Mouse (Mus musculus) Patski (cell line): ENCODE measurements around the gene Pcp4l1. TPM values are rescaled to one million over a fixed set of nuclear protein-coding genes. Genes with fewer than 3 reads are reported as not detected.
A peak's percentile ranks its signal among the peaks of the same experiment; 100 is the strongest.

Experiments
- ATAC-seq: fragments of 100-300 bp; one replicate; pipeline ENCODE4 v1.8.0; 2021
- CTCF ChIA-PET: fragments of 350-600 bp; sonication (Branson Sonifier 250); formaldehyde crosslinking; loops from one replicate; lab custom pipeline; 2022; ENCODE audit warnings: inconsistent platforms; lab: Charles Lee
- POLR2A ChIA-PET: fragments of 350-600 bp; sonication (Branson Sonifier 250); formaldehyde crosslinking; loops from one replicate; lab custom pipeline; 2022; ENCODE audit warnings: antibody characterized with exemption, inconsistent platforms; lab: Charles Lee
- DNase-seq: peaks from one replicate; pipeline ENCODE4 v3.0.0-alpha.2; 2011; ENCODE audit warnings: low read depth, low spot score
- H3K27me3 ChIP-seq: fragments of 371-371 bp; one replicate; pipeline ENCODE4 v1.5.1; 2021
- CTCF ChIP-seq: fragments of 100-300 bp; IDR thresholded peaks from one replicate; pipeline ENCODE4 v1.5.1; 2021
- in situ Hi-C: fragments of 300-500 bp; cut with MboI; formaldehyde crosslinking; loops from 3 replicates; pipeline ENCODE4 v1.11.1; 2018; ENCODE audit warnings: low pct_unique_long_range_greater_than_20kb, mixed read lengths
- polyA plus RNA-seq: library from polyadenylated mRNA; unstranded; gene quantifications from one replicate; pipeline ENCODE4 v1.2.3, GENCODE M21; 2021

The Pcp4l1 gene
- polyA plus RNA-seq, 1 experiment from 2014 or later, result 0.08 TPM

- ATAC-seq, result no peak
- no peak for TF ChIP-seq CTCF
- POLR2A ChIA-PET, result interaction anchor here (1.1 kb wide), 1 partner anchor 14 kb away, joined by 3 read pairs; no protein-coding TSS in a partner anchor
- DNase-seq, result no peak
- H3K27me3 ChIP-seq, result no peaks in the 10 kb centered on the region
- CTCF ChIA-PET, result interaction anchor here (1.1 to 10.6 kb wide), 3 partner anchors 10 to 16 kb away, joined by 3 to 97 read pairs (median 3); partner anchors contain the start of genes Pcp4l1 and Tomm40l
- in situ Hi-C loops, result no loop called here
These were observed 9.8 kb upstream of the Pcp4l1 start for GRCm38 (mm10) chr1:171205704-171206493.

- POLR2A ChIA-PET, result no interaction called here
- in situ Hi-C loops, result no loop called here
These were observed 8.2 kb upstream of the Pcp4l1 start for GRCm38 (mm10) chr1:171204249-171204644.

GRCm38 (mm10) chr1:171203471-171204248 lies 7.6 kb upstream of the Pcp4l1 start:
- H3K27me3 ChIP-seq, result no peaks in the 10 kb centered on the region
- CTCF ChIA-PET, result interaction anchor here (10.6 kb wide), 1 partner anchor 8 kb away, joined by 97 read pairs; the partner anchor contains the start of gene Pcp4l1
- ATAC-seq (no peak), DNase-seq (no peak)
- POLR2A ChIA-PET, result interaction anchor here (1.4 kb wide), 1 partner anchor 9 kb away, joined by 4 read pairs; no protein-coding TSS in a partner anchor
- no peak for TF ChIP-seq CTCF
- in situ Hi-C loops, result no loop called here

More at GRCm38 (mm10) chr1:171204249-171204644, 8.2 kb upstream of the Pcp4l1 start:
- no peak for ATAC-seq
- CTCF ChIA-PET, result interaction anchor here (10.6 kb wide), 1 partner anchor 8 kb away, joined by 97 read pairs; the partner anchor contains the start of gene Pcp4l1
- no peak for TF ChIP-seq CTCF
- H3K27me3 ChIP-seq, result no peaks in the 10 kb centered on the region
- no peak for DNase-seq

GRCm38 (mm10) chr1:171200769-171201168 lies 4.7 kb upstream of the Pcp4l1 start:
- CTCF ChIA-PET, result interaction anchor here (1.3 to 9.7 kb wide), 2 partner anchors 8 kb away, joined by 3 to 97 read pairs; partner anchors contain the start of gene Nr1i3
- POLR2A ChIA-PET, result no interaction called here
- H3K27me3 ChIP-seq, result no peaks in the 10 kb centered on the region
- no peak for TF ChIP-seq CTCF
- in situ Hi-C loops, result no loop called here
- no peak for DNase-seq
- ATAC-seq, result no peak

- in situ Hi-C loops, result no loop called here
- CTCF ChIA-PET, result interaction anchor here (1.4 to 9.7 kb wide), 2 partner anchors 9 to 10 kb away, joined by 3 to 97 read pairs; partner anchors contain the start of gene Nr1i3
- ATAC-seq (no peak), DNase-seq (no peak)
- TF ChIP-seq CTCF, result no peak
- POLR2A ChIA-PET, result no interaction called here
- no peaks in the 10 kb centered on the region for H3K27me3 ChIP-seq
These were observed 3.5 kb upstream of the Pcp4l1 start for GRCm38 (mm10) chr1:171199532-171199931.

GRCm38 (mm10) chr1:171195046-171195822 lies 834 bp downstream of the Pcp4l1 start:
- no peak for ATAC-seq
- ChIA-PET CTCF (interaction anchor here (1.0 to 9.7 kb wide), 5 partner anchors 14 to 27 kb away, joined by 3 to 97 read pairs (median 3); partner anchors contain the start of genes Nr1i3 and Tomm40l), POLR2A (no interaction called here)
- no peaks in the 10 kb centered on the region for H3K27me3 ChIP-seq
- no peak for TF ChIP-seq CTCF
- DNase-seq, result no peak
- in situ Hi-C loops, result no loop called here

GRCm38 (mm10) chr1:171193911-171194830 lies 1.9 kb downstream of the Pcp4l1 start:
- in situ Hi-C loops, result no loop called here

GRCm38 (mm10) chr1:171193093-171193840 lies 2.8 kb downstream of the Pcp4l1 start:
- CTCF ChIA-PET, result interaction anchor here (0.9 to 9.7 kb wide), 7 partner anchors 8 to 40 kb away, joined by 3 to 97 read pairs (median 6); partner anchors contain the start of gene Nr1i3
- POLR2A ChIA-PET, result no interaction called here
- no peaks in the 10 kb centered on the region for H3K27me3 ChIP-seq
- TF ChIP-seq CTCF, result no peak
- DNase-seq (peak; percentile 94), ATAC-seq (peak; percentile 74)
- in situ Hi-C loops, result no loop called here

More at GRCm38 (mm10) chr1:171193911-171194830, 1.9 kb downstream of the Pcp4l1 start:
- POLR2A ChIA-PET, result no interaction called here
- no peak for DNase-seq
- H3K27me3 ChIP-seq, result no peaks in the 10 kb centered on the region
- no peak for ATAC-seq
- CTCF ChIA-PET, result interaction anchor here (1.0 to 9.7 kb wide), 6 partner anchors 11 to 28 kb away, joined by 3 to 97 read pairs (median 3); partner anchors contain the start of genes Nr1i3 and Tomm40l
- no peak for TF ChIP-seq CTCF
